Mouse (Mus musculus) brain, adult 2 months (tissue): ENCODE results near the gene Lexm.

Source experiments
- DNase-seq: peaks from one replicate; pipeline ENCODE4 v3.0.0; 2011; ENCODE audit warnings: low read depth, low spot score

Gene Lexm

DNA sequence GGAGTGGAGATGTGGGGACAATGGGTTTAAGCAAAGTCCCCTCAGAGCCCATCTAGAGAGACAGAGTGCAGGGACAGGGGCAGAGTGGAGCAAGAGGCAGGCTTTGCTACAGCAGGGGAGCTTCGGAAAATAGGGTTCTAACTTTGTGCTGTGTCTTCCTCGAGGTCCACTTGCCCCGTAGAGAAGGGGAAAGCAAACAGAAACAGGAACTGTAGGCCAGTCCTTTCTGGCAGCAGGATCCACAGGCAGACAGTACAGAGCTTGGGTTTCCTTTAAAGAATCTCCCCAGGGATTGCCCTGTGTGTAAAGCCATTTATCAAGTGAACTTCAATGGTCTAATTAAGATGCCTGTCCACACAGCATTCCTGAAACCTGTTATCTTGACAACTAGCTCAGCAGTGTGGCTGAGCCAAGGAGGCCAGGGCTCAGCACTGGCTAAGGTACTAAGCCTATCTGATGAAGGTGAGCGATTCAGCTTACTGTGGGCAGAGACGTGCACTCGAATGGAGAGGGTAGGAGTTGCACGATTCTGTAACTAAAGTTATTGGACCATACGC is 71.1 kb downstream of the Lexm start:
- no peak for DNase-seq

GRCm38 (mm10) chr4:106542211-106542610 is 74.8 kb downstream of the Lexm start:
- DNase-seq = no peak

DNA sequence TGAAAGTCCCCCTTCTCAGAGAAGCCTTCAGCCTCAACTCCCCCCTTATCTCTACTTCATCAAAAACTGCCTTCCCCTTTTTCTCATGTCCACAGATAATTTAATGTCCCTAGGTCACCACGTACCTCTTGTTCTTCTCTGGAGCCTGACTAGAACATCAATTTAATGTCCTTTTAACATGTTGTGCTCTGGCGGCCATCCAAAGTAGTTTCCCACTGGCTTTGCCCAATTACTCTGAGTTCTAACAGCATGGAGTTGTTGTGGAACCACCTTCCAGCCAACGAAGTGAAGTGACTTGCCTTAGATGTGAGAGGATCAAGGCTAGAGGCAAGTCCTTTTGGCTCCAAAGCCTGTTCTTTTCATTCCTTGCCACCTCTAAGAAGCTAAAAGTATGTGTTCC is 75.5 kb downstream of the Lexm start:
- DNase-seq = no peak
